Mouse (Mus musculus): ENCODE measurements around the gene Gje1. TPM values are rescaled to one million over a fixed set of nuclear protein-coding genes. Genes with fewer than 3 reads are reported as not detected.

Gje1 gene
- polyA plus RNA-seq (2015; fragmentation: Nextera tagmentation; extraction: Ambion mirVana): 0.13 TPM in 1 of 2 replicates, not detected in the other

DNA sequence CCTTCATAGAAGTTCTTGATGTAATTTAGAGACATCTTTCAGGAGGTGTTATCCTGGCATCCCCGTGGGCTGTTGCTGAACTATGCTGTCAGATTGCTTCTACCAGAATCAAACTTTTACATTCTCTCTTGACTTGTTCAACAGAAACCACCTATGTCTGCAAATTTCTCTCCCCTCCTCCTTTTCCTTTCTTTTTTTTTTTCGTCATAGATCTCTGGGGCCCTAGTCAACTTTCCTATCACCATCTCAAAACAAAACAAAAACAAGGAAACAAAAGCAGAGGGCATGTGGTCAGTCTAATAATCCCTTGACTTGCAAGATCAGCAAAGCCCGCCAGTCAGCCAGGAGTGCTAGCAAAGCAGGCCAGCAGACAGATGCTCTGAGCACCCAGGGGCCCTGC is at the start of gene Gje1:
Gene Gje1, minus strand, starts transcription at position 101 of the 400 bp plus-strand sequence.
- Histone ChIP-seq H3K4me2 (no peak within 1 kb of the TSS), H3K9me3 (no peaks in the 10 kb centered on the region), H3K4me3 (no peak within 1 kb of the TSS), H3K4me1 (replicated peaks) (no peaks in the 10 kb centered on the region), H3K36me3 (no peaks in the 10 kb centered on the region), H3K9ac (no peak within 1 kb of the TSS), H3K27me3 (no peaks in the 10 kb centered on the region), H3K27ac (no peak within 1 kb of the TSS)
- 59% methylated on average over 3 of the region's 3 CpGs for WGBS
- no peak for ATAC-seq (ENCODE audit: low FRiP score)

DNA sequence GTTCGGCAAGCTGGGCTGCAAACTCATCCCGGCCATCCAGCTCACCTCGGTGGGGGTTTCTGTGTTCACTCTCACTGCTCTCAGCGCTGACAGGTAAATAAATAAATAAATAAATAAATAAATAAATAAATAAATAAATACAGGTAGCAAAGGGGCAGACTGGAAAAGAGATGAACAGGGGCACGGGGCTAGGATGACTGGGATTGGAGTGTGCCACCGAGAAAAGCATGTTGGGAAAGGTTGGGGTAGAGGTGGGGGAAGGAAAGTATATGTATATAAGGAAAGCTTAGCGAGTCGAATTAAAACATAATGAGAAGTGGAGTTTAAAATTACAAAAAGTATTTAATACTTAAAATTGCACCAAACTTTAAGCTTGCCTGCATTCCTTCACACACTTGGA is 42.6 kb upstream of the Gje1 start:
- H3K9ac ChIP-seq: peak overlapping the region; percentile 60
- WGBS: 17% methylated on average over 8 of the region's 8 CpGs
- no peak for ATAC-seq (ENCODE audit: low FRiP score)

DNA sequence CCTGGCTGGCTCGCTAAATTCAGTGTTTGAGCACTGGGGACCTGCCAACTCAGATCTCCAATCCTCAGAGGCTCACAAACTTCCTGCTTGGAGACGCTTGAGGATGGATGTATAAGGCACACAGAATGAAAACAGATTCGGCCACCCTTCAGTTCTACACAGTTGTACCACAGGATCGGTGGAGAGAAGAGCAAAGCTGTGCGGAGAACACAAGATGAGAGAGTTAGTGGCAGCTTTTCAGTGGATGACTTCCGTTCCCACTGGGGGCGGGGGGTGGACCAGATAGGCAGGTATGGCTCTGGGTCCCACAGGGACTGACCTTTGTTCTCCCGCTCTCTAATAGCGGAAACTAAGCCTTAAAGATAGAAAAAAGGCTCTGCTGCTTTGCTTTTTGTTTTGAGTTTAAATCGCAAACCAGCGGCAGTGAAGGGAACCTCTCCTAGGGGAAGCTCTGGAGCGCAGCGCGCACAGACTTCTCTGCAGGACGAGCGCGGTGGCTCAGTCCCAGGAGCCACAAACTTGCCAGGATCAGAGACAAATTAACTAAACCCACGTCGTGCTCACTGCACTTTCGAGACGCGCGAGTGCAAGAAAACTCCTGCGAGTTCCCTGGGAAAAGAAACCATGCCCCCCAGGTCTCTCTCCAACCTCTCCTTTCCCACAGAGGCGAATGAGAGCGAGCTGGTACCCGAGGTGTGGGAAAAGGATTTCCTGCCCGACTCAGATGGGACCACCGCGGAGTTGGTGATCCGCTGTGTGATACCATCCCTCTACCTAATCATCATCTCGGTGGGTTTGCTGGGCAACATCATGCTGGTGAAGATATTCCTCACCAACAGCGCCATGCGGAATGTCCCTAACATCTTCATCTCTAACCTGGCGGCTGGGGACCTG is 41.9 kb upstream of the Gje1 start:
- Histone ChIP-seq H3K4me2 (peak overlapping the region; percentile 83), H3K4me3 (peak overlapping the region; percentile 44), H3K9me3 (no peaks in the 10 kb centered on the region), H3K36me3 (no peaks in the 10 kb centered on the region), H3K27ac (no peak overlapping the region), H3K27me3 (peaks cover 2% of the 10 kb centered on the region; the same call in 1 of the 2 replicates), H3K9ac (peak overlapping the region; percentile 60), H3K4me1 (replicated peaks) (peaks cover 12% of the 10 kb centered on the region)
- WGBS: 3% methylated on average over 35 of the region's 35 CpGs
- ATAC-seq (ENCODE audit: low FRiP score): peak; percentile 71; the same call in 1 of the 2 replicates

More for the DNA sequence above, 42.6 kb upstream of the Gje1 start:
- Histone ChIP-seq H3K36me3 (no peaks in the 10 kb centered on the region), H3K27ac (no peak overlapping the region), H3K4me3 (peak overlapping the region; percentile 44), H3K9me3 (no peaks in the 10 kb centered on the region), H3K4me1 (replicated peaks) (peaks cover 12% of the 10 kb centered on the region), H3K27me3 (peaks cover 2% of the 10 kb centered on the region; the same call in 1 of the 2 replicates), H3K4me2 (peak overlapping the region; percentile 83)

DNA sequence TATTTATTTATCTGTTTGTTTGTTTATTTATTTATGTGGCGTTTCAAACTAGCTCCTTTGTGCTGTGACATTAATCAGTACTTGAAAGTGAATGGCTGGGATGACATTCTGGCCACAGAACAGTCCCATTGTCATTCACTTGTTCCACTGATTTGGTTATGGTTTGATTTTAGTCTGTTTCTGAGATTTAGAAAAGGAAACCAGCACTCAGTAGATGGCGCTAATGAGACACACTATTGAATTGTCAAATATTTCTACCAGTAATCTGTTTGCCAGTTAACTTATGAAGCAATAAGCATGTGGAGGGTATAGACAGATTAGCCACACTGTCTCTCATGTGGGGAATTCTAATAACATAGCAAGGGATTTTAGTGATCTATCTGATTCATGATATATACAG is 16.3 kb upstream of the Gje1 start:
- no peaks in the 10 kb centered on the region for H3K36me3 ChIP-seq
- H3K9me3 ChIP-seq: no peaks in the 10 kb centered on the region
- no peak for ATAC-seq (ENCODE audit: low FRiP score)
- no peak overlapping the region for H3K4me2 ChIP-seq
- no peak overlapping the region for H3K9ac ChIP-seq
- 10% methylated on average over 2 of the region's 2 CpGs for WGBS
- no peak overlapping the region for H3K27ac ChIP-seq
- no peaks in the 10 kb centered on the region for H3K4me1 ChIP-seq (replicated peaks)
- H3K4me3 ChIP-seq: no peak overlapping the region
- no peaks in the 10 kb centered on the region for H3K27me3 ChIP-seq

DNA sequence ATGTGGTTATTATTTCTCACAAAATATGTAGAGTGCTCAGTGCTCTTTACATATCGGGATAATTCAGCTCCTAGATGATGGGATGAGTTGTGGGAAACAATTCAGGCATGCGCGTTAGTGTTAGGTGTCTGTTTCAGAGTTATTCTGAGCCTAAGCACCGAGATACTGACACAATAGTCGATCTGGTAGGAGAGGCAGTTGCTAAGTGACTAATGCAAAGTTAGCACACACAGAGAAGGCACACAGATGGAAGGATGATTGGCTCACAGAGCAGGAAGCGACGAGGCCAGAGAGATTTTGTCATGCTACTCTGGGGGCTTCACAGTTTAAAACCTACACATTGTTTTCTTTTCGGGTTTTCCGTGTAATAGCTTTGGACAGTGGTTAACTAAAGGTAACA is 7.7 kb upstream of the Gje1 start:
- Histone ChIP-seq H3K36me3 (no peaks in the 10 kb centered on the region), H3K27ac (no peak overlapping the region), H3K4me2 (no peak overlapping the region), H3K9ac (no peak overlapping the region), H3K27me3 (no peaks in the 10 kb centered on the region), H3K9me3 (no peaks in the 10 kb centered on the region), H3K4me3 (no peak overlapping the region), H3K4me1 (replicated peaks) (no peaks in the 10 kb centered on the region)
- ATAC-seq (ENCODE audit: low FRiP score): no peak
- 73% methylated on average over 9 of the region's 9 CpGs for WGBS

DNA sequence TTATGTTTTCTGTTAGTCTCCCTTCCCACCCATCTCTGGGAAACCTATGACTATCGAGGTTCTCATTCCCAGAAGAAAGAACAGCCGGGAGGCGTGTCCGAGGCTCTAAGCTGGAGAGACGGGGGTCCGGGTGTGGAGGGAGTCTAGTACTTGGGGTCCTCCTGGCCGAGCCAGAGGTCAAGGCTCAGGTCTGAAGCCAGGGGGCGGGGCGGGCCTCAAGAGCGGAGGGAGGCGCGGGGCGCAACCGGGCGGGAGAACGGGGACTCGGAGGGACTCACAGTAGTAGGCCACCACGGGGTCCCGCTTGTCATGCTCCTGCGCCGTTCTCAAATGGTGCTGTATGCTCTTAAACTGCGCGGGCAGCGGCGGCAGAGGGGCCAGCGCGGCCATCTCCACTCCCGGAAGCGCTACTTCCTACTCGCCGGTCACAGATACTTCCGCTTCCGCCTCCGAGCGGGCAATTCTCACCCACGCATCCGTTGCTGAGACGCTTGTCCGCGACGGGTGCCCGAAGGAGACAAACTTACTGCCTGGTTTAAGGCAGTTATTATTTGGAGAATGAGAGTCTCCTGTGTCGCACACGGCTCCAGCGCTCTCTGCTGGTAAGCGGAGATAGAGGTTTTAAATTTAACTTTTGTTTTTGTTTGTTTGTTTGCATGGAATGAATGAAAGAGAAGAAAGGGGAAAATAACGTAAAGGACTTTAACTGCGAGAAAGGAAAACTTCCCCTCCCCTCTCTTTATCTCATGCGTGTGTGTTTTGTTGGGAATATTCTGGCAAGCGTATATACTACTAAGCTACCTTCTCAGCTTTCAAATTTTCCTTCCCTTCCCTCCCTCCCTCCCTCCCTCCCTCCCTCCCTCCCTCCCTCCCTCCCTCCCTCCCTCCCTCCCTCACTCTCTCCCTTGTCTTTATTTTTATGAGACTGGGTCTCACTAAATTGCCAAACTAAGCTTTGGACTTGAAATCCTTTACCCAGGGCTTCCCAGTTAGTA is 12.6 kb downstream of the Gje1 start, which contains the start of the genes Vta1 and Nmbr:
Gene Vta1, minus strand, starts transcription at position 489 of the 995 bp plus-strand sequence.
Gene Nmbr, plus strand, starts transcription at position 520 of the 995 bp plus-strand sequence.
- H3K4me1 ChIP-seq (replicated peaks): peaks cover 20% of the 10 kb centered on the region
- peak within 1 kb of the TSS; percentile 94 for H3K4me3 ChIP-seq
- WGBS: under 1% methylated on average over 50 of the region's 50 CpGs
- no peaks in the 10 kb centered on the region for H3K27me3 ChIP-seq
- H3K4me2 ChIP-seq: peak within 1 kb of the TSS; percentile 66
- H3K27ac ChIP-seq: peak within 1 kb of the TSS; percentile 90
- peak within 1 kb of the TSS; percentile 90 for H3K9ac ChIP-seq
- 0 out of 2 replicates have a peak, but pooled peaks cover 4% of the 10 kb centered on the region for H3K9me3 ChIP-seq
- ATAC-seq (ENCODE audit: low FRiP score): peak; percentile 98
- no peaks in the 10 kb centered on the region for H3K36me3 ChIP-seq

DNA sequence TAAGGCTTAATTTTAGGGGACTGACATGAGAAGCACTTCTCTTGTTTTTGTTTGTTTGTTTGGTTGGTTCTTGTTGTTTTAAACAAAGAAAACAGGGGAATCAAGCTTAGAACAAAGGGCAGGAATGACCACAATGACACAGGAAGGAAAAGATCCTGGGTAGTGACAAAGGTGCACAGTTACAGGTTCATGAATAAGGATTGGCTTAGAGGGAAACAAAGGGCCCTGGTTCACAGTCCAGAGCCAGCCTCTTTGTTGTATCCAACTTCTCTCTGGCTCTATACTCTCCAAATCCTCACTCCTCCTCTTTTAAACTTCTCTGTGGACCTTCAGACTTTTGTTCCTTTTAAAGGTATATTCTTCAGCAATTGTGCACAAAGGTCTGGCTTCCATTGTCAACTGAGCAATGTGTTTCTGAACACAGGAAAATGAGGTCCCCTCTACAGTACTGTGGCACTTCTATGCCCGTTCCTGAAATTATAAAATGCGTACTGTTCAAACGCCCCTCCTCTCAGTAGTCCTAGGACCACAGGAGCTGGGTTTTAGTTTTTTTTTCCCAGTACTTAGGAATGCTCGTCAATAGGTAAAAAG is 14.1 kb downstream of the Gje1 start:
- no peaks in the 10 kb centered on the region for H3K27me3 ChIP-seq
- H3K9me3 ChIP-seq: 0 out of 2 replicates have a peak, but pooled peaks cover 4% of the 10 kb centered on the region
- H3K4me1 ChIP-seq (replicated peaks): peaks cover 20% of the 10 kb centered on the region
- H3K9ac ChIP-seq: peak overlapping the region; percentile 90
- ATAC-seq (ENCODE audit: low FRiP score): no peak
- H3K27ac ChIP-seq: peak overlapping the region; percentile 58
- peak overlapping the region; percentile 94 for H3K4me3 ChIP-seq
- H3K36me3 ChIP-seq: no peaks in the 10 kb centered on the region
- peak overlapping the region; percentile 66 for H3K4me2 ChIP-seq
- WGBS: 31% methylated on average over 4 of the region's 4 CpGs

DNA sequence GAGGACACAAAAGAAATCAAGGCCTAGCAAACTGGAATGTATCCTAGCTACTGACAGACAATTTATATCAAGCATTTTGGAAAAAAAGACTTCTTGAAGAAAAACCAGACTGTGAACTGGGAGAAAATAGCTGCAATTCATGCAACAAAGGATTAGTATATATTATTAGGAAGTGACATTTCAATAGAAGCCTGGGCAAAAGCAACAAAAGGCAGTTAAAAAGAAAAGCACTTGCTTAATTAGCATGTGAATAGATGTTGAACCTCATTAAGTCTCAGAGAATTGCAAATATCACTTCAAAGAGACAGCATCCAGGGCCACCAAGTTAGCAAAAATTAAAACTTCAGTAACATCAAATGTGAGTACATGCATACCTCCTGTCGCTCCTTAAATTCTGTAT is 14.8 kb downstream of the Gje1 start:
- WGBS: 21% methylated on average over 1 of the region's 1 CpGs
- Histone ChIP-seq H3K9ac (peak overlapping the region; percentile 90), H3K27ac (peak overlapping the region; percentile 58; the same call in 1 of the 2 replicates)

DNA sequence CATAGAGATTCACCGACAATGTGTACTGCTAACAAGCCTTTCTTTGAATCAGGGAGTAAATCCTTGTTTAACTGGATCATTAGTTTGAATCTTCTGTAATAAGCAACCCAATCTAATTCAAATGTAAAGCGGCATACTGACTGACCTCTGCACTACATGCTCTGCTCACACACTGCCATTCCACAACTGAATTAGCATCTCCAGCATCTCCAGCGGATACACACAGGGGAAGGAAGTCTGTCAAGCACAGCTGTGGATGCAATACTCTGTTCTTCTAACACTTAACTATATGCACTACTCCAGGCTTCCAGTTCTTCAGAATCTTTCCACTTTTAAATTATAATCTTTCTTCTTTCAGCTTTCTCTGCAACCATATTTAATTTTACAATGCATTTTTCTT is 27.7 kb downstream of the Gje1 start:
- no peak for ATAC-seq (ENCODE audit: low FRiP score)
- 46% methylated on average over 3 of the region's 3 CpGs for WGBS

More for the DNA sequence above, 14.8 kb downstream of the Gje1 start:
- H3K4me2 ChIP-seq: peak overlapping the region; percentile 66
- H3K4me3 ChIP-seq: peak overlapping the region; percentile 94
- H3K27me3 ChIP-seq: no peaks in the 10 kb centered on the region
- no peaks in the 10 kb centered on the region for H3K36me3 ChIP-seq
- ATAC-seq (ENCODE audit: low FRiP score): no peak
- peaks cover 20% of the 10 kb centered on the region for H3K4me1 ChIP-seq (replicated peaks)
- H3K9me3 ChIP-seq: 0 out of 2 replicates have a peak, but pooled peaks cover 4% of the 10 kb centered on the region

DNA sequence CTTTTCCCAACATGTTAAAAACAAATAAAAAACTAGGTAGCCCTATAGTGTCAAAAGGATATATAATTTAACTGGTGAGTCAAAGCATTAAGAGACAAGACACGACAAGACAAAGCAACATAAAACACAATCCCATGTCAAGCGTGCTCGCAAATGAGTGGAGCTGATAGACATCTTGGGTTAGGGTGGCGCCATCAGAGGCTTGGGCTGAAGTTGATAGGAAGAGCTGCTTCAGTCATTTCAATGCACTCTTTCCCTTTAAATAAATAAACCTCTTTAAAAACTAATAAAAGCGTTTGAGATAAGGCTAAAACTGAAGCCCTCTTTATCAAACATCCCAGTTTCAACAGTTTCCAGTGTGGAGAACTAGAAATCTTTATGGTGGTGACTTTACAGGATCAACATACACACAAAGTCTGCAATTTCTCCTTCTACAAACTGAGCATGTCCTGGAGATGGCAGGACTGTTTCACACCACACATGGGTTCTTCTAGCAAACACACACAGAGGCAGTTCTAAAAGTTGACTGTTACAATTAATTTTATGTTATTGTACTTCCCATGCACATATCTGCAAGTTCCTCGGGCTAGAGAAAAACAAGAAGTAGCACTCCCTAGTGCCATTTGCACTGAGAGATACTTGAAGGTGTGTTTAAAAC is 29.1 kb downstream of the Gje1 start:
- no peak overlapping the region for H3K4me3 ChIP-seq
- 92% methylated on average over 6 of the region's 6 CpGs for WGBS

More for the DNA sequence above, 27.7 kb downstream of the Gje1 start:
- H3K27me3 ChIP-seq: no peaks in the 10 kb centered on the region
- no peaks in the 10 kb centered on the region for H3K9me3 ChIP-seq
- H3K4me3 ChIP-seq: no peak overlapping the region
- 0 out of 2 replicates have a peak, but pooled peaks cover 3% of the 10 kb centered on the region for H3K4me1 ChIP-seq (replicated peaks)
- no peak overlapping the region for H3K27ac ChIP-seq
- no peak overlapping the region for H3K9ac ChIP-seq
- H3K4me2 ChIP-seq: no peak overlapping the region
- H3K36me3 ChIP-seq: peaks cover 16% of the 10 kb centered on the region

DNA sequence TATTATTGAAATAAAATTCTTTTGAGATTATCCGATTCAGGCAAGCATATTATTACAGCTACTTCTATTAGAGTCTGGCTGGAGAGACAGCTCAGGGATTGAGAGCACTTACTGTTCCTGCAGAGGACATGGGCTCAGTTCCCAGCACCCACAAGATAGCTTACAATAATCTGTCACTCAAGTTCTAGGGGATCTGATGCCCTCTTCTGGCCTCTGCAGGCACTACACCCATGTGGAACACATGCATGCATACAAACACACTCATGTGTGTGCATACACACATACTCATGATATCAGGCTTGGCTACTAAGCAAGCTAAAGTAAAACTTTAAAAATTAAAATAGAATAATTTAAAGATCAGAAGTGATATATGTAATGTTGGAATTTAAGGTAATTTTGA is 32.4 kb downstream of the Gje1 start:
- H3K36me3 ChIP-seq: peaks cover 16% of the 10 kb centered on the region
- H3K9ac ChIP-seq: no peak overlapping the region
- WGBS: 96% methylated on average over 1 of the region's 1 CpGs
- H3K27me3 ChIP-seq: no peaks in the 10 kb centered on the region
- H3K27ac ChIP-seq: no peak overlapping the region
- no peak for ATAC-seq (ENCODE audit: low FRiP score)
- no peaks in the 10 kb centered on the region for H3K9me3 ChIP-seq
- 0 out of 2 replicates have a peak, but pooled peaks cover 3% of the 10 kb centered on the region for H3K4me1 ChIP-seq (replicated peaks)
- H3K4me2 ChIP-seq: no peak overlapping the region
- H3K4me3 ChIP-seq: no peak overlapping the region

More for the DNA sequence above, 29.1 kb downstream of the Gje1 start:
- Histone ChIP-seq H3K27ac (no peak overlapping the region), H3K9me3 (no peaks in the 10 kb centered on the region), H3K36me3 (peaks cover 16% of the 10 kb centered on the region), H3K9ac (no peak overlapping the region), H3K4me2 (no peak overlapping the region), H3K27me3 (no peaks in the 10 kb centered on the region), H3K4me1 (replicated peaks) (0 out of 2 replicates have a peak, but pooled peaks cover 3% of the 10 kb centered on the region)
- no peak for ATAC-seq (ENCODE audit: low FRiP score)

Measured in hindbrain, embryonic 13.5 days (tissue).